Mouse (Mus musculus): ENCODE measurements at regions not wholly inside any gene's neighbourhood (a gene's known extent, or its start where the extent isn't known, plus 50 kb on each side); places are given as distances from the start of the nearest gene placed in this dataset.

DNA sequence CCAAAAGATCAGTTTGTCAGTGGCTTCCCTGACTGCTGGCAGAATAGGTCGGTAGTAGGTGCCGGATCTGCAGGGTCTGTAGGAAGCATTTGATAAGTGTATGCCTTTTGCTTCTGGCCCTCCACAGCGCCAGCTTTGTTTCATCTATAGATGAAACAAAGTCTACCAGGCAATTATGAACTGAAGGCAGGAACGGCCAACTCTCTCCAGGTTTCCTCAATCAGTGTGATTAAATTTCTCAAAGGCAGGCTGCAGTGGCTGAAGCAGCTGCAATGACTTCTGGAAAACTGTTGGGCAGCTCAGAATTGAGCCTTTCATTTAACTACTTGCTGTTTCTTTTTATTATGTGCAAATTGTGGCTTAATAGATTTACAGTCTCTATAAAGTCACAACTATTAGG, 1526.1 kb downstream of the 4930444P10Rik start:
- ATAC-seq (replicated peaks; ENCODE audit: insufficient number of reproducible peaks, low FRiP score, low TSS enrichment, poor library complexity, severe bottlenecking) = no peak

DNA sequence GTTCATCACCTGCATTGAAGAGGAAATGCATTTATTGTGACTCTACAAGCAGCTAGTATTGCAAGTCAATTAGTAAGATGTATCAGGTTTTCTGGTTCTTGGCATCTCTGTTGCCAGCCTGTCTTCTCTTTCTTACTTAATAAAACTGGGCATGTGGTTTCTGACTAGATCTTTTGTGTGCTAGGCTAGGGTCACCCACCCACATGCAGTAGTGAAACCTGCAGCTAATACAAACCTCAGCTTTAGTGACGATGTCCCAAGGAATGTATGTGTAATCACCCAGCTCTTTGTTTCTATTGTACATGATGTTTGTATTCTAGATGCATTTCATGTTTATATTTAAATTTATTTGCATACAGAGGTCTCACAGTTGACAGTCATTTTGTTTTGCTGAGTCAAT, 1526.7 kb downstream of the 4930444P10Rik start:
- no peak for ATAC-seq (replicated peaks; ENCODE audit: insufficient number of reproducible peaks, low FRiP score, low TSS enrichment, poor library complexity, severe bottlenecking)
